Comparison of ENCODE assay signal across 27 mouse cellular contexts in the genomic region with DNA sequence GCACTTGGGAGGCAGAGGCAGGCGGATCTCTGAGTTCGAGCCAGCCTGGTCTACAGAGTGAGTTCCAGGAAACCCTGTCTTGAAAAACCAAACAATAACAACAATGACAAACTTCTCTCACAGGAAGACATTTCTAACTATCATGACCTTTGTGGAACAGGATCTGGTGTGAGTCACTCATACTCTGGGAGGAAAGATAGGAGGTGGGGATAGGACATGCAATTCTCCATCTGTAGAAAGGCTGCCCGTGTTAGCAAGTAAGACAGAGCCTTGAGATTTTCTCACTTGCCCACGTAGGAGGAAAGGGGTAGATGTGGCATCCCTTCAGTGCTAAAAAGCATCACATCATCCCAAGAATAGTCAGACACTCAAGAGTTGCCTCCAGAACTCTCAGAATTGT. TPM values are rescaled to one million over a fixed set of nuclear protein-coding genes. Genes with fewer than 3 reads are reported as not detected.
"Had no signal": no experiment of that assay in that cellular context is flagged by ENCODE, and none has a peak within 500 bp of the region (broad histone marks: within the 10 kb centered on the region; RNA-seq: fewer than 3 reads in every experiment).

No protein-coding gene starts in this region.

- H3K36me3 ChIP-seq: heart, embryonic 12.5 days; hindbrain, embryonic 10.5 days; hindbrain, embryonic 12.5 days; intestine, embryonic 15.5 days; limb, embryonic 10.5 days; limb, embryonic 12.5 days had no signal

- H3K4me3 ChIP-seq: gastrocnemius, adult 2 months; heart, adult 2 months; heart, embryonic 12.5 days; hindbrain, embryonic 10.5 days; hindbrain, embryonic 12.5 days; intestine, embryonic 15.5 days; layer of hippocampus, adult 2 months; left cerebral cortex, adult 2 months; limb, embryonic 10.5 days; limb, embryonic 12.5 days had no signal

- H3K9me3 ChIP-seq: hindbrain, embryonic 10.5 days; hindbrain, embryonic 12.5 days; intestine, embryonic 15.5 days; limb, embryonic 10.5 days; limb, embryonic 12.5 days had no signal

- H3K4me1 ChIP-seq: heart, embryonic 12.5 days; hindbrain, embryonic 12.5 days; intestine, embryonic 15.5 days; limb, embryonic 10.5 days; limb, embryonic 12.5 days had no signal

- H3K27ac ChIP-seq: gastrocnemius, adult 2 months; heart, adult 2 months; hindbrain, embryonic 10.5 days; hindbrain, embryonic 12.5 days; hindbrain, embryonic 14.5 days; intestine, embryonic 15.5 days; layer of hippocampus, adult 2 months; left cerebral cortex, adult 2 months; limb, embryonic 10.5 days; limb, embryonic 12.5 days had no signal

- DNase-seq: gastrocnemius, adult 2 months; gastrocnemius, postnatal 10 days; gastrocnemius, postnatal 25 days; heart, adult 2 months; heart, postnatal 10 days; heart, postnatal 4 days; kidney, adult 18-20 months; kidney, adult 8-10 months; kidney, postnatal 10 days; kidney, postnatal 25 days; kidney, postnatal 4 days; liver had no signal

RNA-seq across cellular contexts. Expression of a gene that starts 26.3 kb away (rescaled TPM):
- total RNA-seq: gastrocnemius, adult 2 months; gastrocnemius, postnatal 10 days; gastrocnemius, postnatal 25 days; gastrocnemius, postnatal 4 days; heart, adult 2 months; heart, postnatal 10 days; heart, postnatal 25 days; heart, postnatal 4 days; layer of hippocampus, adult 2 months; layer of hippocampus, postnatal 10 days; layer of hippocampus, postnatal 25 days; left cerebral cortex, adult 2 months; left cerebral cortex, postnatal 14 days; left cerebral cortex, postnatal 36 days had no signal
- polyA plus RNA-seq: heart, adult 2 months had no signal
